Mouse (Mus musculus) mature B cell (primary cell): ENCODE results near the gene Hoxc5.

Source experiments
- in situ Hi-C: fragments of 300-500 bp; cut with MboI; formaldehyde crosslinking; loops from 2 replicates; pipeline ENCODE4 v1.14.3; 2019

Gene Hoxc5

DNA sequence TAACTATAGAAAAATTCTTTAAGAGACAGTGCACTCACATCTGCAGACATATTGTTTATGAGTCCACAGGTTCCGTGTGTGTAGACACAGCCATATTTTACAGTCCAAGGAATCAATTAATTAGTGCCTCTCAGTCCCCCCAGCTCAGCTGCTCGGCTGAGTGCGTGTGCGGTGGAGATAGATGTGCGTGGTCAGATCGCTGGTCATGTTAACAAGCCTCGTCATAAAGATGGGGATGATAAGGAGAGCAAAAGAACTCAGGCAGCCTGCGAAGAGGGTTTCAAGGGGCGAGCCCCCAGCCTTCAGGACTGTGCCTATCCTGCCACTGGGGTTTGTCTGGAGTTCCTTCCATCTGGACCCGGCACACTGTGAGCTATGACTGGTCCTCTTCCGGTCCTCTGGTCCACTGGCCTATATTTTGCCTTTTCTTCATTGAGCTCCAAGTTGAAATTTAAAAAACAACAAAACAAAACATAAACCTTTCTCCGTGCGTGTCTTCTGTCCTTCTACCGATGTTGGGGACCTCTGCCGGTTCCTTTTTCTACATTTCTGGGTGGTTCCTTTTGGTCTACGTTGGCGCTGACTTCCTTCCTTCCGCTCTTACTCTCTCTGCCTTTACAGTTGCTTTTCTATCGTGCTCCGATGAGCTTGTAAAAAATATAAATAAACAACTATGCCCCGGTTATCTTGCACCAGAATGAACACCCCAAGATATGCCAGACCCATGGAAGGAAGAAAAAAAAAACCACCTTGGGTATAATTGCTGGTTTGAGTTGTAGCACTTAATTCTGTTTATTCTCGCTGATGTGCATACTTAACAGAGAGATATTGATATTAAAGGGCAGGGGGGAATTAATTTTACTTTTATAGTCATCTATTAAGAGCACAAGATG, 21.8 kb upstream of the Hoxc5 start:
- in situ Hi-C loops, result no loop called here

- in situ Hi-C loops, result no loop called here
These were observed 20.0 kb upstream of the Hoxc5 start for GRCm38 (mm10) chr15:102947276-102947675.

DNA sequence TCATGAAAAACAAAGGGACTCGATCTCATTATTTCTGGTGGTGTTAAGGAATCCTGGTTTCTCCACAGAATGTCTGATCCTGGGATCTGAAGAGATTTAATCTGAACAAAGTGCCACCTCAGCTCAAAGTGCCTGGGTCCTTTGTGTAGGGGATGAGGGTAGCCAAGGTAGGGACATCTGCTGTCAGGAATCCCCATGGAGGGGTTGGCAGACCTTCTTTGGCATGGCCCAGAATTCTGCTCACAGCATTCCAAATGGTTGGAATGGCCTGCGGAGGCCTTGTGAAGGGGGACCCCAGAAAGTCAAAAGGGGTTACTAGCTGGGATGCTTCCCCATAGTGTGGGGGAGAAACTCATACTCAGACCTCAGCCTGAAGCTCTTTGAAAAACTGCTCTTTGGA, 18.4 kb upstream of the Hoxc5 start:
- in situ Hi-C loops, result no loop called here

- in situ Hi-C loops, result no loop called here
These were observed 17.5 kb upstream of the Hoxc5 start for GRCm38 (mm10) chr15:102949696-102950095.

- in situ Hi-C loops, result no loop called here
These were observed 16.4 kb upstream of the Hoxc5 start for GRCm38 (mm10) chr15:102950877-102951276.

- in situ Hi-C loops, result no loop called here
These were observed 13.7 kb upstream of the Hoxc5 start for GRCm38 (mm10) chr15:102953561-102953960.

DNA sequence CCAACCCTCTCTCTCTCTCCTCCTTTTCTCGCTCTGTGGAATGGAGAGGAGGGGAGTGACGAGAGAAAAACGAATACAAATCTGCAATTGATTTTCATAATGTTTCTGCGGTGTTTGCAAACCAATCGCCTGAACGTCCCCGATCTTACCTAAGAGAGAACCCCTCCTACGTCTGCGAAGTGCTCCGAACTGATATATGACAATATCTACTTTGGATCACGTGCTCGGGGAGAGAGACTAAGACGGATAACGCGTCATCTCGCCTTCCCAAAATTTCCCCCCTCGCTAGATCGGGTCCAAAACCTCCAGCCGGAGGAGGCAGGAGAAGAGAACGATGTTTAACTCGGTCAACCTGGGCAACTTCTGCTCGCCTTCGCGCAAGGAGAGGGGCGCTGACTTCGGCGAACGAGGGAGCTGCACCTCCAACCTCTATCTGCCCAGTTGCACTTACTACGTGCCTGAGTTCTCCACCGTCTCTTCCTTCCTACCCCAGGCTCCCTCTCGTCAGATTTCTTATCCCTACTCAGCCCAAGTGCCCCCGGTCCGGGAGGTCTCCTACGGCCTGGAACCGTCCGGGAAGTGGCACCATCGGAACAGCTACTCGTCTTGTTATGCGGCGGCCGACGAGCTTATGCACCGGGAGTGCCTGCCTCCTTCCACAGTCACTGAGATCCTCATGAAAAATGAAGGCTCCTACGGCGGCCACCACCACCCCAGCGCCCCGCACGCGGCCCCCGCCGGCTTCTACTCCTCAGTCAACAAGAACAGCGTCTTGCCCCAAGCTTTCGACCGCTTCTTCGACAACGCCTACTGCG, 12.8 kb upstream of the Hoxc5 start, which contains the start of gene Hoxc11:
Hoxc11 (plus strand) TSS at position 236 of the 815 bp plus-strand sequence.
- in situ Hi-C loops, result no loop called here

DNA sequence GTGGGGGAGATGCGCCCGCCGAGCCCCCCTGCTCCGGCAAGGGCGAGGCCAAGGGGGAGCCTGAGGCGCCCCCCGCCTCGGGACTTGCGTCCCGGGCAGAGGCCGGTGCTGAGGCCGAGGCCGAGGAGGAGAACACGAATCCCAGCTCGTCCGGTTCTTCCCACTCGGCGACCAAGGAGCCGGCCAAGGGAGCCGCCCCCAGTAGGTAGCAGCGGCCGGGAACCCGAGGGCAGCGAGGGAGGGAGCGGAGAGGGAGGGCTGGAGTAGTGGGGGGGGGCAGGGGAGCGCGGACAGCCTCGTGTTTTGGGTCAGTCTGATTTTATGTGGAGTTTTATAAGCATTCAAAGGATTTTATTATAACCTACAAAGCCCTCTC, 12.2 kb upstream of the Hoxc5 start:
- in situ Hi-C loops, result no loop called here

GRCm38 (mm10) chr15:102955833-102956640, 11.2 kb upstream of the Hoxc5 start:
- in situ Hi-C loops, result no loop called here

DNA sequence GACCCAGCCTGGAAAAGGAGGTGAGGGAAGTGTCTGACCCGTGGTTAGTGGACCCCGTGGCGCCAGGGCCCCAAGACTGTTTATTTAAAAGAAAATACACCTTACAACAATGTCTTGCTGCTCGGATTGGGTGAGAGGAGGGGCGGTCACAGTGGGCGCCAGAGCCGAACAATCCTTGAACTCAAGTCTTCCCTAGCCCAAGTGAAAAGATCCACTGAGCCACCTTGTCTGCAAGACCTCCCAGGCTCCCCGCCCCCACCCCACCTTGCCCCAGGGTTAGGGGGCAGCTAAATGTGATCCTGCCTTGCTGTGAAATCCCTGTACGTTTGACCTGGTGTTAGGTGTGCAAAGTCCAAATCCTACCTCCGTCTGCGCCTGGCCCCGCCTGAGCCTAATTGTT, 10.3 kb upstream of the Hoxc5 start:
- in situ Hi-C loops, result no loop called here

GRCm38 (mm10) chr15:102959663-102960191, 7.5 kb upstream of the Hoxc5 start:
- in situ Hi-C loops, result no loop called here

DNA sequence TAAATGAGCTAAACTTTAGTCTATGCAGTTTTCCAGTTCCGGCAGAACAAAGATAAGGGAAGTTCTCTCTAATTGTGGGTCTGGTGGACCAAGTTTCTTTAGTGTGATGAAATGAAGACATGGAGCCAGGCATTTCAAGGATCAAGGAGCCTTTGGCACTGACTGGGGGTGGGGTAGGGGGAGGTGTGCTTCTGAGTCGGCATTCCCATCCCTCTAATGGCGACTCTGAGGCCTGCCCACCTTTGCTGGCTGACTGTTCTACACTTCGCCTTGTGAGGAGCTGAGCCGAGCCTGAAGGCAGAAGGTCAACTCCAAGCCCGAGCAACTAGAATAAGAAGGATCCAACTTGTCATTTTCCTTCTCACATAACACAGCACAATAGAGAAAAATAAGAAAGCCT, 5.5 kb upstream of the Hoxc5 start:
- in situ Hi-C loops, result no loop called here

- in situ Hi-C loops, result no loop called here
These were observed 4.8 kb upstream of the Hoxc5 start for GRCm38 (mm10) chr15:102962492-102962891.

- in situ Hi-C loops, result no loop called here
These were observed 4.0 kb upstream of the Hoxc5 start for GRCm38 (mm10) chr15:102963259-102963658.

- in situ Hi-C loops, result no loop called here
These were observed 3.3 kb upstream of the Hoxc5 start for GRCm38 (mm10) chr15:102963671-102964640.

DNA sequence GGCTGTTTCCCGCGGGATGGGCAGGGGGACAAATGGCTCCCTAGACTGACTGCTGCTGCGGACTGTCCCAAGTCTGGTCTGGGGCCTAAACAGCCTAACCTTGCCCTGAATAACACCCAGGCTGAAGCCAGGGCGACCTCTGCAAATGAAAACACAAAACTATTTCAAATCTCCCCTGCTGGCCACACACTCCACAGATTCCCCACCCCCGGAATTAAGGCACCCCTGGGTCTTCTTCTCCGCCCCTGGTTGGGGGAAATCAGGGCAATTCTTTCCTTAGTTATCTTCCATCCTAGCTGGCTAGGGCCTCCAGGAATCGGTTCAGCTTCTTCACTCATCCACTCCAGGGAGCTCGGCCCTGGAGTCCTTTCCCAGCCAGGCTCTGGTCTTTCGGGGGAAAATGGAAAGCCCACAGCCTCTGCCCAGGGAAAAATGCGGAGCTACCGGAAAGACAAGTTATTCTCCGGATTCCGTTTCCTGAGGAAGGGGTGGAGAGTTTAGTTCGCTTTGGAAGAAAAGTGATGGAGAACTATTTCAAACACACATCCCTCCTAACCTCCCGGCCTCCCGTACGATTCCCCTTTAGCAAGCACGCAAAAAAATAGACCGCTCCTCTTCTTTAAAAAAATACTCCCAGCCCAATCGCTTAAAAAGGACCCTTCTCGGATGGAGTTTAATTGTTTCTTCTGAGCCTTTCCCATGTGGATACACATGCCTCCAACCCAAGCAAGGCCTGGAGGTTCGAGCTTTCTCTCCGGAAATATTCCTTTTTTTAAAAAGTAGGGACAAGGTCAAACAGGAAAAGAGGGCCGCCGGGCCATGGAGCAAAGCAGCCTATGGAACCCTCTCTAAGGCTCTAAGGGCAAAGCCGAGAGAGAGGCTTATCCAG, 2.0 kb upstream of the Hoxc5 start:
- in situ Hi-C loops, result no loop called here

DNA sequence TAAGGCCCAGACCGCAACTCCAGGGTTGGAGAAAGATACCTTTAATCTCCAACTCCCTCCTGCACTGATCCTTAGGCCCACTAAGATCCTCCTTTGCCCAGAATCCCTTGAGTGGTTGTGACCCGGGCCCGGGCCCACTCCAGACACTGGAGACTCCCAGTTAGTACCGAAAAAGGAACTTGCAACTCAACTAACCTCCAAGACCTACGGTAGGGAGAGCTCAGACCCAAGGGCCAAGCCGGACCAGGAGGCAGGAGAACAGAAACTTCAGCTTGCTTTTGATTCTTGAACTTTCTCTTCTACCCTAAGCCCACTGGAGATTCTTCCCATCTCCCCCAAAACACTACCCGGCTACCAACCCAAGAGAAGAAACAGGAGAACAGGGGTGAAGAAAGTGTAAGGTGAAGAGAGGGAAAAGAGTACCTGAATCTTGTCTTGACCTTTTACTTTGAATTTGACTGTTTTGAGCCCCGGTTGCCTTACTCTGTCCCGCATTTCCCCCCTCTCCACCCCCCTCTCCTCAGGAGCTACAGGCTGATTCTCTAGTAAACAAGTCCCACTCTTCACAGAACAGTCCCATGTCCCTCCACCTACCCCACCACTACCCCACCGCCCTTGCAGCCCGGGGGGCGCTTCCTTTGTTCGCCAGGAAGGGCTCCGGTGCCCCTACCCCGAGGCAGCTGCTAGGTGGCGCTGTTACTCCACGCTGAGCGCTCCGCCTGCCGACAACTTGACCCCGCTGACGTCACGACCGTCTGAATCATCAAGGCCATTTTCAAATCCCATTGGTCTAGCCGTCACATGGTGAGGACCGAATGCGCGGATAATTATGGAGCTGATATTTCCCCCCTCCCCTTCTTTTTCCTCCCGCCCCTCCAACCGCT, 1.1 kb upstream of the Hoxc5 start:
- in situ Hi-C loops, result no loop called here

GRCm38 (mm10) chr15:102966776-102967311, 399 bp upstream of the Hoxc5 start, which contains the start of gene Hoxc10:
Gene Hoxc10, plus strand, starts transcription at chr15:102966796.
- in situ Hi-C loops, result no loop called here
